Mouse (Mus musculus) liver, adult 2 months (tissue): ENCODE measurements around the gene Cep19.

Source experiments
- CTCF ChIP-seq: fragments of 200-500 bp; IDR thresholded peaks from 2 replicates; pipeline ENCODE4 v1.5.1; 2011; ENCODE audit warnings: low read depth, low read length, control low read depth
- POLR2A ChIP-seq: fragments of 200-500 bp; IDR thresholded peaks from 2 replicates; pipeline ENCODE4 v1.6.1; 2011; ENCODE audit warnings: low read length, control low read depth; ENCODE audit not compliant: insufficient read depth; ENCODE audit errors: extremely low read depth

- TF ChIP-seq POLR2A (no peak), CTCF (peak; percentile 24; the same call in 1 of the 2 replicates)
These were observed 8.6 kb downstream of the Cep19 start for GRCm38 (mm10) chr16:32108170-32108569.
